Mouse (Mus musculus) inflammation-experienced regulatory T-cells, adult 16 weeks (primary cell): ENCODE measurements around the gene Gm4756. TPM values are rescaled to one million over a fixed set of nuclear protein-coding genes. Genes with fewer than 3 reads are reported as not detected.

ENCODE experiments used
- polyA plus RNA-seq: library from polyadenylated mRNA; unstranded; fragments of 100-300 nt; shearing (Covaris generic); gene quantifications from one replicate; pipeline ENCODE4 v1.2.1, GENCODE M21; 2017

Gm4756 gene
- polyA plus RNA-seq: not detected

DNA sequence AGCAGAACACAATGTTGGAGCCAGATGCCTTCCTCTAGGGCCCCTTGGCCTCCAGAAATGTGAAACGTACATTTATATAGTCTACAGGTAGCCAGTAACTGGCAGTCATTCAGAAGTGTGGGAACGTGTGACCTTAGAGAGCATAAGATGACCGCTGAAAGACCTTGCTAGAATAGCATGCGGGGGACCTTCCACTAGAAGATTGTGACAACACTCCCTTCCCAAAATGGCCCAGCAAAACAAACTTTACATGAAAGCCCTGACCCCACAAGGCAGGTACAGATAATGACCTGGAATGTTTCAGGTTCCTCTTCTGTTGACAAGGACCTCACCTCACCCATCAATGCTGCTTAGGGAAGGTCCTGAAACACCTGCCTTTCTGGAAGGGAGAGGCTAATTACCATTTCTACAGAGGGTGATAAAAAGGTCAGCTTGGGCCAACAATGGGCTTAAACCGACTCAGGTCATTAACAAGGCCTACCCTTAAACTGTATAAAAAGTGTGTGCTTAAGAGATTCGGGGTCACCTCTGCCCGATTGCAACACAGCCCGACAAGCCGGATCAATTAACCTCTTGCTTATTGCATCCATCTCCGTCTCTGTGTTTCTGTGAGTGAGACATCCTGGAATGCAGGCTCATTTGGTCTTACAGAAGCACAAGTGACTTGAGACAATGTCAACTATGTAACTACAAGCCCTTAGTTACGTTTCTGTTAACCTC is at the start of gene Gm4756:
Gm4756 (minus strand) TSS at position 51 of the 720 bp plus-strand sequence.

GRCm38 (mm10) chr12:72664735-72665337 is 15.4 kb upstream of the Gm4756 start, which contains the start of gene Dhrs7:
Gene Dhrs7 (minus strand): TSS chr12:72664909.

DNA sequence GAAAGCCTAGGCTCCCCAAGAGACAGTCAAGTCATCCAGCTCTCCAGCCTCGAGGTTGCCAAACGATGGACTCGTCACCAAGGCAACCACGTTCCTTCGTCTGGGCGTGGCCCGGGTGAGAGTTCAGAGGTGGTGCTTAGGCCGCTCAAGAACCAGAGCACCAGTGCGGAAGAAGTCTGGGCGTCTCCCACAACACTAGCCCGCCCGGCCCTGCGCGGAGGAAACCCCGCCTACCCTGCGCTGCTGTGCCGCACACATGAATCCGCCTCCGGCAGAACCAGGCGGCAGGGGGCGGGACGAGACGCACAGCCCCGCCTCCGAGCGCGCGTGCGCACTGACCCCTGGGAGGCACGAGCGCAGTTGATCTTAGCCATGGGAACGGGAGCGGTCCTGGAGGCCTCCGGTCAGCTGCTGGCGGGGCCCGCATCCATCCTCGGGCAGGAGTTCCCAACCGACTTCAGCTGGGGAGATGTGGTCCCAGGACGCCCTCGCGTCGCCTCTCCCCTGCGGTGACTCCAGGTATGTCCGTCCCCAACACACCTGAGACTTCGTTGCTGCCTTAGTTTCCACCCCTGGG is 113.4 kb downstream of the Gm4756 start, which contains the start of gene Pcnx4:
Pcnx4 (plus strand) TSS at position 363 of the 577 bp plus-strand sequence.

Other genes starting within 250 kb of the Gm4756 start
- 0.22 TPM for gene Rtn1, start 240.6 kb downstream of the Gm4756 start, polyA plus RNA-seq
- gene Lrrc9, start 207.8 kb downstream of the Gm4756 start, polyA plus RNA-seq: not detected
- 8.8 TPM for gene Pcnx4, start 113.3 kb downstream of the Gm4756 start, polyA plus RNA-seq
- 107 TPM for gene Dhrs7, start 15.2 kb upstream of the Gm4756 start, polyA plus RNA-seq
- 11.3 TPM for gene Ppm1a, start 107.8 kb upstream of the Gm4756 start, polyA plus RNA-seq